8 mouse cellular contexts compared by ENCODE assay signal in genomic region chr10:77622055-77622988, GRCm38 (mm10). TPM values are rescaled to one million over a fixed set of nuclear protein-coding genes. Genes with fewer than 3 reads are reported as not detected.
DNase-seq lines count a peak whose midpoint lies in the region; ATAC-seq lines count a peak whose summit lies in the region.

Gene Ube2g2, plus strand, starts transcription at chr10:77622275.

- H3K4me1 ChIP-seq in embryonic facial prominence, embryonic 11.5 days (ENCODE audit: control insufficient read depth, insufficient read depth, low read length): no peaks in the 10 kb centered on the region
- H3K4me1 ChIP-seq in limb, embryonic 12.5 days (replicated peaks): peaks cover 20% of the 10 kb centered on the region
- H3K4me1 ChIP-seq in midbrain, embryonic 14.5 days (ENCODE audit: control insufficient read depth, insufficient read depth, low read length): peaks cover 18% of the 10 kb centered on the region

- no peaks in the 10 kb centered on the region for H3K9me3 ChIP-seq in embryonic facial prominence, embryonic 11.5 days (replicated peaks; ENCODE audit: control insufficient read depth, low read length)
- H3K9me3 ChIP-seq in limb, embryonic 12.5 days: no peaks in the 10 kb centered on the region
- no peaks in the 10 kb centered on the region for H3K9me3 ChIP-seq in midbrain, embryonic 14.5 days (ENCODE audit: control insufficient read depth, low read length)

- WGBS in embryonic facial prominence, embryonic 11.5 days: under 1% methylated on average over 96 of the region's 96 CpGs
- WGBS in limb, embryonic 12.5 days: under 1% methylated on average over 96 of the region's 96 CpGs
- under 1% methylated on average over 96 of the region's 96 CpGs for WGBS in midbrain, embryonic 14.5 days

- H3K36me3 ChIP-seq in embryonic facial prominence, embryonic 11.5 days (replicated peaks; ENCODE audit: control insufficient read depth, insufficient read depth, low read depth, low read length): no peaks in the 10 kb centered on the region
- H3K36me3 ChIP-seq in limb, embryonic 12.5 days: peaks cover 28% of the 10 kb centered on the region
- peaks cover 14% of the 10 kb centered on the region for H3K36me3 ChIP-seq in midbrain, embryonic 14.5 days (ENCODE audit: control insufficient read depth, insufficient read depth, low read length)

- peak within 1 kb of the TSS; percentile 76 for H3K4me2 ChIP-seq in embryonic facial prominence, embryonic 11.5 days (ENCODE audit: low read depth, low read length)
- H3K4me2 ChIP-seq in limb, embryonic 12.5 days: peak within 1 kb of the TSS; percentile 67
- peak within 1 kb of the TSS; percentile 57 for H3K4me2 ChIP-seq in midbrain, embryonic 14.5 days (ENCODE audit: low read length)

- H3K27me3 ChIP-seq in embryonic facial prominence, embryonic 11.5 days (ENCODE audit: control insufficient read depth, insufficient read depth, low read length): no peaks in the 10 kb centered on the region
- H3K27me3 ChIP-seq in limb, embryonic 12.5 days: no peaks in the 10 kb centered on the region
- no peaks in the 10 kb centered on the region for H3K27me3 ChIP-seq in midbrain, embryonic 14.5 days (ENCODE audit: control insufficient read depth, insufficient read depth, low read length)

- peak within 1 kb of the TSS; percentile 96 for H3K9ac ChIP-seq in embryonic facial prominence, embryonic 11.5 days (replicated peaks; ENCODE audit: low read length)
- H3K9ac ChIP-seq in limb, embryonic 12.5 days (replicated peaks): peak within 1 kb of the TSS; percentile 96
- peak within 1 kb of the TSS; percentile 93 for H3K9ac ChIP-seq in midbrain, embryonic 14.5 days (replicated peaks; ENCODE audit: low read length)

- peak within 1 kb of the TSS; percentile 99 for H3K4me3 ChIP-seq in embryonic facial prominence, embryonic 11.5 days (ENCODE audit: low read depth, low read length)
- H3K4me3 ChIP-seq in limb, embryonic 12.5 days (replicated peaks): peak within 1 kb of the TSS; percentile 95
- peak within 1 kb of the TSS; percentile 96 for H3K4me3 ChIP-seq in midbrain, embryonic 14.5 days (replicated peaks; ENCODE audit: low read depth, low read length)

- DNase-seq in 3134 (ENCODE audit: extremely low read depth, insufficient read length, low spot score): peak; percentile 86
- peak; percentile 96 for DNase-seq in adrenal gland, postnatal 25 days
- peak; percentile 93 for DNase-seq in embryonic facial prominence, embryonic 11.5 days (ENCODE audit: low spot score)
- peak; percentile 99 for DNase-seq in heart, adult 11 months
- DNase-seq in kidney, adult 18-20 months: peak; percentile 95
- peak; percentile 97 for DNase-seq in midbrain, embryonic 14.5 days
- peak; percentile 90 for DNase-seq in spleen, adult 12 weeks (ENCODE audit: low spot score)

- ATAC-seq in embryonic facial prominence, embryonic 11.5 days (replicated peaks; ENCODE audit: insufficient number of reproducible peaks, low FRiP score, low TSS enrichment, low read depth): peak; percentile 83
- ATAC-seq in limb, embryonic 12.5 days (ENCODE audit: insufficient number of reproducible peaks, insufficient read depth, low FRiP score, low TSS enrichment, low read depth): peak; percentile 82
- peak; percentile 93 for ATAC-seq in midbrain, embryonic 14.5 days (ENCODE audit: low FRiP score, low TSS enrichment)

- peak within 1 kb of the TSS; percentile 8 for H3K27ac ChIP-seq in embryonic facial prominence, embryonic 11.5 days (replicated peaks; ENCODE audit: low read depth, low read length)
- peak within 1 kb of the TSS; percentile 83 for H3K27ac ChIP-seq in limb, embryonic 12.5 days
- H3K27ac ChIP-seq in midbrain, embryonic 14.5 days (replicated peaks; ENCODE audit: low read depth, low read length): peak within 1 kb of the TSS; percentile 91

RNA-seq across cellular contexts. Expression of gene Ube2g2, which starts in this region (rescaled TPM):
- total RNA-seq in adrenal gland, postnatal 25 days (2021): 45.4 and 45.5 TPM in 2 replicates
- polyA plus RNA-seq in embryonic facial prominence, embryonic 11.5 days (2014; fragmentation: Nextera tagmentation; extraction: Ambion mirVana): 41.2 and 44.1 TPM in 2 replicates
- 75.4 and 79.3 TPM in 2 replicates for polyA plus RNA-seq in limb, embryonic 12.5 days (2016; fragmentation: Nextera tagmentation; extraction: Ambion mirVana)
- polyA plus RNA-seq in midbrain, embryonic 14.5 days (2014; fragmentation: Nextera tagmentation; extraction: Ambion mirVana): 55.6 and 66.6 TPM in 2 replicates

Comparison
In these comparisons a context has a peak if more than half of its experiments do, and no peak if none do; other contexts are left out.
1. Peak in every context shown above with its lines: DNase-seq, ATAC-seq, H3K4me3 ChIP-seq and H3K27ac ChIP-seq.
2. H3K27ac ChIP-seq: peak in every context shown above with its lines; median percentile 91 in midbrain, embryonic 14.5 days; 83 in limb, embryonic 12.5 days; 8 in embryonic facial prominence, embryonic 11.5 days.